Mouse (Mus musculus) small intestine, adult 2 months (tissue): ENCODE data around the gene Cidec.

ENCODE experiments used
- CTCF ChIP-seq: fragments of 200-500 bp; IDR thresholded peaks from 2 replicates; pipeline ENCODE4 v1.5.1; 2012; ENCODE audit warnings: low read depth, mild to moderate bottlenecking, control low read depth, inconsistent platforms, low read length, moderate library complexity, mixed read lengths; ENCODE audit not compliant: insufficient replicate concordance, insufficient read length; ENCODE audit errors: extremely low read depth
- POLR2A ChIP-seq: fragments of 200-500 bp; IDR thresholded peaks from 2 replicates; pipeline ENCODE4 v1.6.1; 2012; ENCODE audit warnings: low read depth, mild to moderate bottlenecking, control low read depth, inconsistent platforms, low read length, moderate library complexity

DNA sequence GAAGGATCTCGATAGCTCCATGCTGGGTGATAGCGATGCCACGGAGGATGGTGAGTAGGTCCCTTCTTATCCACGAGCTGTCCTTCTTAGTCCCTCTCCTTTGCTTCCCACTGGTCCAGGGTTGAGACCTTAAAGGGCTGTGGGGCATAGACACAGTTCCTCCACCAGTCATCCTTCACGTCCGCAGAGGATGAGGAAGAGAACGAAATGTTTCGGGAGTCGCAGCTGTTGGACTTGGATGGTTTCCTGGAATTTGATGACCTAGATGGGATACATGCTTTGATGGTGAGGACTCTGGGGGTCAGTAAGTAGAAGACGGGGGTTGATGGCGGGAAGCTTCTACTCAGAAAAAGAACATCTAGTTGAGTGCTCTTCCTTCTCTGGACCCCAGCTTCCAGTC, 40.7 kb downstream of the Cidec start:
- TF ChIP-seq POLR2A (no peak), CTCF (no peak)
